Mouse (Mus musculus): ENCODE results near the gene Tmod3. TPM values are rescaled to one million over a fixed set of nuclear protein-coding genes. Genes with fewer than 3 reads are reported as not detected.

Tmod3 gene
- polyA plus RNA-seq, 1 experiment from 2014 or later: 73.8 TPM

DNA sequence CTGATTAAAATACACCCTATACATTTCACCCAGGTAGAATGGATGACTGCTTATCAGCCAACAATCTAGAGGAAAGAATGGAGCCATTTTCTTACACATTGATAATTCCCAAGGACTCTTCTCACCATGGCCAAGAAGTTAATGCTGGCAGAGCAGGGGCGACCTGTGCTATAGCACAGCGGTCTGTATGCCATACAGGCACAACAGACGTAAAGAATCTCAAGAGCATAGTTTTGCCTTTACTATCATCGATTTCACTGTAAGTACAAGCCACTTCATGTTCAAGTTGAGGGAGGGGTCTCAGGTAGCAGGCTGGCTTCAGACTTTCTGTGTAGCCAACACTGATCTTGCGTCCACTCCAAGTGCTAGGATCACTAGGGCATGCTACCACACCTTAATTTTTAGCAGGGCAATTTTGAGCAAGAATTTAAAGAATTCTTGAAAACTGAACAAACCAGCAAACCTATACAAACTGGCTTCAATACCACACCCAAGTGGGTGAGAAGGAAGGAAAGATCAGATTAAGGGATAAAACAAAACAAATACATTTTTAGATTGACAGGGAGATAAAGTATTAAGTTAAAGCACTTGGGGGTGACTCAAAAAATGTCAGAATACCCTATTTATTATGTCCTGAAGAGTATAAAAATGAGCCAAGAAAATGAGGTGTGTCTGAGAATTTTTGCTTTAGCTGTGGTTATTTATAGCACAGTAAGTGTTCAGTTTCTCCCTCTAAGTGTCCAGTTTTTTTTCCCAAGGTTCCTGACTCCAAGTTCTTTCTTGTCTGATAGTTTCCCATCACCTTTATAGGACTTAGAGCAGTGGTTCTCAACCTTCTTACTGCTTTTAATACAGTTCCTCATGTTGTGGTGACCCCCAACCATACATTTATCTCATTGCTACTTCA lies 11.8 kb upstream of the Tmod3 start:
- Histone ChIP-seq H3K4me1 (replicated peaks) (no peaks in the 10 kb centered on the region), H3K4me2 (no peak overlapping the region), H3K9ac (no peak overlapping the region), H3K4me3 (no peak overlapping the region), H3K36me3 (peaks cover 75% of the 10 kb centered on the region), H3K27ac (replicated peaks) (no peak overlapping the region), H3K9me3 (no peaks in the 10 kb centered on the region), H3K27me3 (no peaks in the 10 kb centered on the region)
- 95% methylated on average over 5 of the region's 5 CpGs for WGBS
- ATAC-seq (ENCODE audit: low read depth): no peak

DNA sequence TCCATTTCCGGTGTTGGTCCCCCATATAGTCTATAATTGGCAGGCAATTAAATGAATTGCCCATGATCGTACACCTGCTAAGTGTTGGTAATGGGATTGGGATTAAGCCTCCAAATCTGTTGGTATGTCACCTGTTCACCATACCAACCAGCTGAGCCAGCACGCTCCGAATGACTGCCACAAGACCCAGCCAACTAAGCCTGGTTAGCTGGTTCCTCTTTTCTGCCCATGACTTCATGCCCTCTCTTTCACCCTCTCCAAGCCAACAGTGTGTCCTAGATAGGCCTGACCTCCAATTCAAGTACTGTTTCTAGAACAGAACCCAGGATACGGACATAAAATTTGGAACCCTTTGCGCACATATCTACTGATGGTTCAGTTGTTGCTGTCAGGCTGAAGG lies 8.9 kb upstream of the Tmod3 start:
- Histone ChIP-seq H3K9me3 (no peaks in the 10 kb centered on the region), H3K4me1 (replicated peaks) (no peaks in the 10 kb centered on the region), H3K4me2 (no peak overlapping the region), H3K27me3 (no peaks in the 10 kb centered on the region), H3K9ac (no peak overlapping the region), H3K36me3 (peaks cover 46% of the 10 kb centered on the region), H3K27ac (replicated peaks) (no peak overlapping the region), H3K4me3 (no peak overlapping the region)
- no peak for ATAC-seq (ENCODE audit: low read depth)
- 93% methylated on average over 6 of the region's 6 CpGs for WGBS

DNA sequence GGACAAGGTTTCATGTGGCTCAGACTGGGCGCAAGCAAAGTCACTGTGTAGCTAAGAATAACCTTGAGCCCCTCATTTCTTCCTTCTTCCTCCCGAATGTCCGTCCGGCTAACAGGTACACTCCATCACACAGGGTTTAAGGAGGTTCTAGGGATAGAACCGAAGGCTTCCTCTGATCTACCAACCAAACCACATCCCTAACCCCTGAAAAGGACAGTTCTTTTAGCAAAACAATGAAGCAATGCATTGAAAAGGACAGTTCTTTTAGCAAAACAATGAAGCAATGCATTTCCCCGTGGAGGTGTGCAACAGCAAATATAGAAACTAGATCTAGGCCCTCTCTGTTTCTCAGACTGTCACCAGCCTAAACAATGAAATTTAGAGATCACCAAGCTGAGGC lies 5.4 kb upstream of the Tmod3 start:
- Histone ChIP-seq H3K27ac (replicated peaks) (no peak overlapping the region), H3K9me3 (no peaks in the 10 kb centered on the region), H3K9ac (no peak overlapping the region), H3K27me3 (no peaks in the 10 kb centered on the region), H3K4me2 (no peak overlapping the region), H3K4me3 (no peak overlapping the region), H3K4me1 (replicated peaks) (no peaks in the 10 kb centered on the region), H3K36me3 (peaks cover 16% of the 10 kb centered on the region; the same call in 1 of the 2 replicates)
- 80% methylated on average over 6 of the region's 6 CpGs for WGBS
- ATAC-seq (ENCODE audit: low read depth): no peak

DNA sequence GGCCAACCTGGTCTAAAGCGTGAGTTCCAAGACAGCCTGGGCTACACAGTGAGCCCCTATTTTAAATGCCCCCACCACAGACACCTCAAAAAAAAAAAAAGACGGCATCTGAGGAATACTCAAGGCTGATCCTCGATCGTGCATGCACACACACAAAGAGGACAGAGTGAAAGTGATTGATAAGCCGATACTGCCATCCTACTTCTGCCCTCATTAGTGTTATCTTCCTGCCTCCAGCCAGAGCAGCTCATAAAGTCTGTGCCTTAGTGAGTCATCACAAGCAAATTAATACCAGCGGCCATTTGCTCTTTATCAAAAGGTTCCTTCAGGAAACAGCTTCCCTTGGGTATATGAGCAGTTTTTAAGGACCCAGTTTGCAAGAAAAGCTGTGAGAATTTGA lies 4.2 kb upstream of the Tmod3 start:
- Histone ChIP-seq H3K9ac (no peak overlapping the region), H3K27ac (replicated peaks) (no peak overlapping the region), H3K4me2 (no peak overlapping the region), H3K4me1 (replicated peaks) (peaks cover 4% of the 10 kb centered on the region), H3K4me3 (no peak overlapping the region), H3K9me3 (no peaks in the 10 kb centered on the region), H3K36me3 (peaks cover 7% of the 10 kb centered on the region; the same call in 1 of the 2 replicates), H3K27me3 (no peaks in the 10 kb centered on the region)
- 84% methylated on average over 6 of the region's 6 CpGs for WGBS
- no peak for ATAC-seq (ENCODE audit: low read depth)

DNA sequence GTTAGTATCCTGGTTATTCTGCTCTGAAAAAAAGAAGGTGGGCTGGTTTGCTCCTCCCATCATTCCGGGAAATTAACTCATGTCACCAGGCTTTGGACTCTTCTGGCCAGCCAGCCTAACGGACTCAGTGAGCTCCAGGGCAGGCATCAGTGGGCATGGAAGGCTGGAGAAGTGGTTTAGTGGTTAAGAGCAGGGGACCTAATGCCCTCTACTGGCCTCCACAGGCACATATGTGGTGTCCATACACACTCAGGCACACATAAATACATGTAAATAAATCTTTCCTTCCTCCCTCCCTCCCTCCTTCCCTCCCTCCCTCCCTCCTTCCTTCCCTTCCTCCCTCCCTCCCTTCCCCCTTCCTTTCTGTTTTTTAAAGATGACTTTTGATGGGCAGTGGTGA lies 3.7 kb upstream of the Tmod3 start:
- H3K9me3 ChIP-seq: no peaks in the 10 kb centered on the region
- H3K36me3 ChIP-seq: peaks cover 2% of the 10 kb centered on the region; the same call in 1 of the 2 replicates
- H3K4me2 ChIP-seq: no peak overlapping the region
- H3K27me3 ChIP-seq: no peaks in the 10 kb centered on the region
- H3K9ac ChIP-seq: no peak overlapping the region
- no peak for ATAC-seq (ENCODE audit: low read depth)
- peaks cover 8% of the 10 kb centered on the region for H3K4me1 ChIP-seq (replicated peaks)
- 38% methylated on average over 2 of the region's 2 CpGs for WGBS
- no peak overlapping the region for H3K4me3 ChIP-seq
- no peak overlapping the region for H3K27ac ChIP-seq (replicated peaks)

DNA sequence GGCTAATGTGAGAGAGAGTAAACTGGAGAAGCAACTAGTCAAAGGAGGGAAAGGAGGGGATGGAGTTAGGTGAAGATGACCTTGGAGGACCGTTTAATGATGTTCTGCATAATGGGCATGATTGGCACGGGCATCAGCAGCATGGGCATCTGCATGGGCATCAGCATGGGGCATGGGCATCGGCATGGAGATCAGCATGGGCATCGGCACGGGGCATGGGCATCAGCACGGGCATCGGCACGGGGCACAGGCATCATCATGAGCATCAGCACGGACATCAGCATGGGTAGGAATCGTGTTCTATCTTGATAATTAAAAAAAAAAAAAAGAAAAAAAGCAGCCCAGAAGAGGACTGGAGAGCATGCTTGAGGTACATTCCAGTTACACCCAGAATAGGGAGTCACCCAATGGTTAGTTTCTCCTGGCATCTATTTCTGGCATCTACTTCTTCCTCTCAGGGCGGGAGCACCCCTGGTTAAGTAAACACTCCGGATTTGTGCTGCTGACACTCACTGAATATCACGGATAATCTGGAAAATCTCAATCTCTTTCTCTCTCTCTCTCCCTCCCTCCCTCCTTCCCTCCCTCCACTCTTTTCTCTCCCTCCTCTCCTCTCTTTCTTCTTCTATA lies 1.7 kb upstream of the Tmod3 start:
- Histone ChIP-seq H3K27me3 (no peaks in the 10 kb centered on the region), H3K36me3 (no peaks in the 10 kb centered on the region), H3K4me3 (no peak overlapping the region), H3K9me3 (no peaks in the 10 kb centered on the region), H3K9ac (no peak overlapping the region), H3K4me1 (replicated peaks) (peaks cover 24% of the 10 kb centered on the region), H3K4me2 (no peak overlapping the region), H3K27ac (replicated peaks) (no peak overlapping the region)
- WGBS: 87% methylated on average over 13 of the region's 13 CpGs
- no peak for ATAC-seq (ENCODE audit: low read depth)

DNA sequence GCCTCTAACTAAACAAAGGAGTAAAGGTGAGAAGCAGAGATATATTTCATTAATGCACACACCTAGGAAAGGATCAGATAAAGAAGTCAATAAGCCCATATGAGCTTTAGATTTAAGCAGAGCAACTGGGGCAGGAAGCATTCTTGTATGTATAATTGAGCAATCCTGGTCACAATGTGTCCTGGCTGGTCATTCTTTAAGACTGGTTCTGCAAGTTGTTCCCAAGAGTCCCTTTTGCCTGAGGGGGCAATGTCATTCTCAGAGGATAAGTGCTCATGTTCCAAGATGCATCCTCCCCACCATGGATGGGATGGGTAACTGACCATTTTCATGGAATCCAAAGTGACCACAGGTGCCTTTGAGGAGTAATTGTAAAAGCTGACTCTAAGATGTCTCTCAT lies 896 bp upstream of the Tmod3 start:
- H3K36me3 ChIP-seq: no peaks in the 10 kb centered on the region
- no peak overlapping the region for H3K9ac ChIP-seq
- no peak overlapping the region for H3K27ac ChIP-seq (replicated peaks)
- H3K27me3 ChIP-seq: no peaks in the 10 kb centered on the region
- ATAC-seq (ENCODE audit: low read depth): no peak
- H3K4me3 ChIP-seq: no peak overlapping the region
- H3K4me1 ChIP-seq (replicated peaks): peaks cover 26% of the 10 kb centered on the region
- no peaks in the 10 kb centered on the region for H3K9me3 ChIP-seq
- no peak overlapping the region for H3K4me2 ChIP-seq

DNA sequence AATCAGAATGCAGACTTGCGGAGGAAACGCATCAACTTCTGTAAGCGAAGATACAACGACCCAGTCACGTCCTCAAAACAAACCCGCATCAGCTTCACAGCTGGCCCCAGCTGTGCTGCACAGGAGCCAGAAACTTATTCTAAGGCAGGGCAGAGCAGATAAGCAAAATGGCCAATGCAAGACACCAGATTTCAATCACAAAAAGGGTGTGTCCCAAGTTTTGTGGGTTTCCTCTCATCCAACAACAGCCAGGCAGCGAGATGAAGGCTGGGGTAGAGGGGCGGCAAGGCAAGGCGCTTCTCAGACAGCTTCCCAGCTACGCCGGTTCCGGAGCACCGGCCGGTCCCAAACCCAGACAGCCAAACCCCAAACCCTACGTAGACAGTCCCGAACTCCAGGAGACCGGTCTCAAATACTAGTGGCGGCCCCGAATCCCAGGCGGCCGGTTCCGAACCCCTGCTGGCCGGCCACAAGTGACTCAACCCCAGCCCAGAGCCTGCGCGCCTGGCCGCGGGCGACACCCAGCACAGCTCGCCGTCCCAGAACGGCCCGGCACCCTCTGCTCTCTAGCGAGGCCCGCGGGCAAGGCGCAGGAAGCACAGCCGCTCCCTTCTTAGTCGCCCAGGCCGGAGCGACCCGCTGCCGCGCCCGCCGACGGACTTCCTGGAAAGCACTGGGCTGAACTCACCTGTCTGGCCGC lies 495 bp downstream of the Tmod3 start:
- Histone ChIP-seq H3K9ac (peak overlapping the region; percentile 90), H3K4me1 (replicated peaks) (peaks cover 28% of the 10 kb centered on the region), H3K4me2 (peak overlapping the region; percentile 80), H3K27me3 (no peaks in the 10 kb centered on the region), H3K4me3 (peak overlapping the region; percentile 91), H3K27ac (replicated peaks) (peak overlapping the region; percentile 73), H3K36me3 (no peaks in the 10 kb centered on the region), H3K9me3 (no peaks in the 10 kb centered on the region)
- ATAC-seq (ENCODE audit: low read depth): peak; percentile 88
- WGBS: under 1% methylated on average over 47 of the region's 47 CpGs

DNA sequence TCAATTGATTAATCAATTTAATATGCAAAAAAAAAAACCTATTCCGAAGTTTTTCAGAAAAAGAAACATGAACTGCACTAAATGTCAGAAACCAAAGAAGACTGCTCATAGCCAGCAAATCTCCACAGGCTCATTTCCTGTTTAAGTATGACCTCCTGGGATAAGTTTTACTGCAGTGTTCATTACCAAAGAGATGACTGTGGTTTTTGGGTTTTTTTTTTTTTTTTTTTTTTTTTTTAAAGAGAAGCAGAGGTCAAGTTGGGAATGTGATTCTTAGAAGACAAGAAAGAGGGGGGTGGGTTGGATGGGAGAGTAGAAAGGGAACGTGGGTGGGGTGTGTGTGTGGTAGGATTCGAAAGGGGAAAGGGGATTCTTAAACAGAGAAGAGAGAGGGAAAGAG lies 1.1 kb downstream of the Tmod3 start:
- peak overlapping the region; percentile 80 for H3K4me2 ChIP-seq
- 23% methylated on average over 3 of the region's 3 CpGs for WGBS
- no peaks in the 10 kb centered on the region for H3K9me3 ChIP-seq
- no peaks in the 10 kb centered on the region for H3K27me3 ChIP-seq
- peaks cover 34% of the 10 kb centered on the region for H3K4me1 ChIP-seq (replicated peaks)
- ATAC-seq (ENCODE audit: low read depth): no peak
- H3K36me3 ChIP-seq: no peaks in the 10 kb centered on the region
- H3K27ac ChIP-seq (replicated peaks): no peak overlapping the region
- peak overlapping the region; percentile 91 for H3K4me3 ChIP-seq
- H3K9ac ChIP-seq: peak overlapping the region; percentile 90

DNA sequence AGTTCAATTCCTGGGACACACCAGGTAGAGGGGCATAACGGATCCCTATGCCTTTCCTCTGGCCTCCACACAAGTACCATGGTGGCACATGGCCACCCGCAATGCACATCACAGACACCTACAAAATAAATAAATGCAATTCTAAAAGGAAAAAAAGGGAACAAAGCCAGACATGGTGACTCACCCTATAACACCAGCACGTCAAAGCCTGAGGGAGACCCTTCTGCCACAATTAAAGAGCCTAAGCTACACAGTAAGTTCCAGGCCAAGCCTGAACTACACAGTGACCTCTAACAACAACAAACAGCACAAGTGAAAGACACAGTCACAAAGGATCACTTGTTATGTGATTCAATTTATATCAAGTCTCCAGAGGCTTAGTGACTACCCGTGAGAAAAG lies 5.7 kb downstream of the Tmod3 start:
- H3K27me3 ChIP-seq: no peaks in the 10 kb centered on the region
- WGBS: 69% methylated on average over 4 of the region's 4 CpGs
- H3K4me3 ChIP-seq: no peak overlapping the region
- H3K9me3 ChIP-seq: no peaks in the 10 kb centered on the region
- no peaks in the 10 kb centered on the region for H3K36me3 ChIP-seq
- H3K4me2 ChIP-seq: no peak overlapping the region
- no peak for ATAC-seq (ENCODE audit: low read depth)
- no peak overlapping the region for H3K27ac ChIP-seq (replicated peaks)
- peaks cover 46% of the 10 kb centered on the region for H3K4me1 ChIP-seq (replicated peaks)
- H3K9ac ChIP-seq: no peak overlapping the region

DNA sequence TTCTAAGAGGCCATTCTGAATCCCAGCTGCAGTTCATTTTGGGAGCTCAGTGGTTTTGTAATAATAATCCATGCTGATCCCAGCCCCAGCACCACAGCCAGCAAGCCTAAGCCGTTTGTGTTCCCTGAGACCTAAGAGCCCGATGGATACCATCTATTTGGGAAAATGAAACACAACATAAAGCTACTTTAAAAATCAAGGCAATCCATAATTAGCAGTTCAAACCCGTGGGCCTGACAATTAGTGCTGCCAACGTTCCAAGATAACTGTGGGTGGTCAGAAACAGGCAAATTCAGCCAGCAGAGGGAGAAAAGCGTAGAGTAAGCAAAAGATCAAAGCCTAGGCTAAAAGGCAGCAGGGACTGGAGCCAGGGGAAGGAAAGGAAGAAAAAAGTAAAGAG lies 8.1 kb downstream of the Tmod3 start:
- Histone ChIP-seq H3K9me3 (no peaks in the 10 kb centered on the region), H3K27me3 (no peaks in the 10 kb centered on the region), H3K9ac (no peak overlapping the region), H3K4me3 (no peak overlapping the region), H3K27ac (replicated peaks) (no peak overlapping the region), H3K4me1 (replicated peaks) (peaks cover 24% of the 10 kb centered on the region), H3K4me2 (no peak overlapping the region), H3K36me3 (no peaks in the 10 kb centered on the region)
- ATAC-seq (ENCODE audit: low read depth): no peak
- WGBS: 49% methylated on average over 5 of the region's 5 CpGs

DNA sequence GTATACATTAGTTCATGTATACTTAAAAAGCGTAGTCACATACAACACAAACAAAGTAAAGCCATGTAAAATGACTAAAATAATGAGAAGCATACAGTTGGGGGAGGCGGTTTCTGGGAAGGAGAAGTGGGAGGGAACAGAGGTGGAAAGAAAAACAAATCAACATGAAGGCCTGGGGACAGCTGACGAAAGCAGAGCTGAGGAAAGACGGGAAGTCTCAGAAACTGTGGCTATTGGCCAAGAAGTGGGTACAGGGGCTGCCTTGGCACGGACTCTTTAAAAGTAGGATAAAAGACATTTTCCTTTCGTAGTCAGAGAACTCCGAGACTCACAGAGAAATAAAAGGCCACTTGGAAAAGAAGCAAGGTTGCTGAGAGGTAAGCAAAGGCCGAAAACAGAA lies 10.4 kb downstream of the Tmod3 start:
- Histone ChIP-seq H3K4me3 (no peak overlapping the region), H3K27me3 (no peaks in the 10 kb centered on the region), H3K9me3 (no peaks in the 10 kb centered on the region), H3K36me3 (no peaks in the 10 kb centered on the region), H3K9ac (no peak overlapping the region), H3K4me1 (replicated peaks) (peaks cover 21% of the 10 kb centered on the region), H3K4me2 (no peak overlapping the region), H3K27ac (replicated peaks) (no peak overlapping the region)
- no peak for ATAC-seq (ENCODE audit: low read depth)
- WGBS: 66% methylated on average over 8 of the region's 8 CpGs

All from neural tube, embryonic 13.5 days (tissue).